In genomic region chr17:35839002-35839401, GRCm38 (mm10) we compare ENCODE assay signal across 7 mouse cellular contexts. TPM values are rescaled to one million over a fixed set of nuclear protein-coding genes. Genes with fewer than 3 reads are reported as not detected.
A peak's percentile ranks its signal among the peaks of the same experiment; 100 is the strongest.
DNase-seq lines count a peak whose midpoint lies in the region; ATAC-seq and TF ChIP-seq lines count a peak whose summit lies in the region.
"Not testable (repeated sequence)": the region's sequence is repeated elsewhere in the genome, so short reads cannot be mapped to it uniquely, and the experiment has no call there.

No protein-coding gene starts in this region.

- H3K27me3 ChIP-seq in forebrain, embryonic 12.5 days; heart, embryonic 15.5 days; intestine, postnatal 0 days (replicated peaks; ENCODE audit: control insufficient read depth, insufficient read depth, low read length); limb, embryonic 14.5 days (ENCODE audit: control insufficient read depth, insufficient read depth, low read length); neural tube, embryonic 13.5 days: not testable (repeated sequence)

- H3K4me2 ChIP-seq in forebrain, embryonic 12.5 days = peak overlapping the region; percentile 59
- H3K4me2 ChIP-seq in heart, embryonic 15.5 days = peak overlapping the region; percentile 77
- peak overlapping the region; percentile 80 for H3K4me2 ChIP-seq in intestine, postnatal 0 days (replicated peaks; ENCODE audit: low read depth)
- H3K4me2 ChIP-seq in limb, embryonic 14.5 days (replicated peaks; ENCODE audit: low read depth, low read length, severe bottlenecking) = peak overlapping the region; percentile 74
- peak overlapping the region; percentile 93 for H3K4me2 ChIP-seq in neural tube, embryonic 13.5 days

- DNase-seq in limb, embryonic 14.5 days (ENCODE audit: low spot score) = not testable (repeated sequence)
- peak; percentile 53 for DNase-seq in lung, postnatal 10 days

- H3K4me3 ChIP-seq in bone marrow, adult 2 months (replicated peaks; ENCODE audit: control insufficient read depth, low read depth, low read length) = not testable (repeated sequence)
- H3K4me3 ChIP-seq in forebrain, embryonic 12.5 days (replicated peaks) = peak overlapping the region; percentile 82
- H3K4me3 ChIP-seq in heart, embryonic 15.5 days = peak overlapping the region; percentile 68
- H3K4me3 ChIP-seq in intestine, postnatal 0 days (ENCODE audit: low read depth, low read length) = peak overlapping the region; percentile 67; the same call in 1 of the 2 replicates
- peak overlapping the region; percentile 52 for H3K4me3 ChIP-seq in limb, embryonic 14.5 days (replicated peaks; ENCODE audit: low read length)
- H3K4me3 ChIP-seq in neural tube, embryonic 13.5 days = peak overlapping the region; percentile 98

- TF ChIP-seq CTCF in bone marrow, adult 2 months (IDR thresholded peaks at IDR 0.05; ENCODE audit: control insufficient read depth, insufficient read depth, low read length); intestine, postnatal 0 days (IDR thresholded peaks at IDR 0.05; ENCODE audit: low read depth): not testable (repeated sequence)

- H3K4me1 ChIP-seq in bone marrow, adult 2 months (ENCODE audit: control insufficient read depth, insufficient read depth, low read length); intestine, postnatal 0 days (replicated peaks; ENCODE audit: control insufficient read depth, insufficient read depth, low read length): not testable (repeated sequence)
- H3K4me1 ChIP-seq in forebrain, embryonic 12.5 days = peaks cover 43% of the 10 kb centered on the region
- H3K4me1 ChIP-seq in heart, embryonic 15.5 days (replicated peaks) = peaks cover 39% of the 10 kb centered on the region
- H3K4me1 ChIP-seq in limb, embryonic 14.5 days (ENCODE audit: control insufficient read depth, insufficient read depth, low read length) = peaks cover 31% of the 10 kb centered on the region
- peaks cover 52% of the 10 kb centered on the region for H3K4me1 ChIP-seq in neural tube, embryonic 13.5 days (replicated peaks)

- ATAC-seq in forebrain, embryonic 12.5 days (ENCODE audit: low FRiP score); heart, embryonic 15.5 days (replicated peaks; ENCODE audit: insufficient number of reproducible peaks, insufficient read depth, low FRiP score, low read depth); intestine, postnatal 0 days; limb, embryonic 14.5 days (ENCODE audit: low FRiP score, low read depth); neural tube, embryonic 13.5 days (ENCODE audit: low read depth): not testable (repeated sequence)

- H3K27ac ChIP-seq in bone marrow, adult 2 months (ENCODE audit: control insufficient read depth, insufficient read depth, low read depth, low read length, poor library complexity) = peak overlapping the region; percentile 36; the same call in 1 of the 2 replicates
- H3K27ac ChIP-seq in forebrain, embryonic 12.5 days = peak overlapping the region; percentile 99
- peak overlapping the region; percentile 91 for H3K27ac ChIP-seq in heart, embryonic 15.5 days
- H3K27ac ChIP-seq in intestine, postnatal 0 days (ENCODE audit: low read depth, low read length) = not testable (repeated sequence)
- peak overlapping the region; percentile 92 for H3K27ac ChIP-seq in limb, embryonic 14.5 days (replicated peaks; ENCODE audit: low read depth, low read length)
- H3K27ac ChIP-seq in neural tube, embryonic 13.5 days (replicated peaks) = peak overlapping the region; percentile 99

- H3K9me3 ChIP-seq in forebrain, embryonic 12.5 days; heart, embryonic 15.5 days (replicated peaks); intestine, postnatal 0 days (ENCODE audit: control insufficient read depth); limb, embryonic 14.5 days (ENCODE audit: control insufficient read depth, low read length); neural tube, embryonic 13.5 days: not testable (repeated sequence)

- H3K36me3 ChIP-seq in forebrain, embryonic 12.5 days (replicated peaks) = peaks cover 28% of the 10 kb centered on the region
- H3K36me3 ChIP-seq in heart, embryonic 15.5 days = peaks cover 21% of the 10 kb centered on the region
- H3K36me3 ChIP-seq in intestine, postnatal 0 days (ENCODE audit: control insufficient read depth, insufficient read depth) = peaks cover 19% of the 10 kb centered on the region; the same call in 1 of the 2 replicates
- H3K36me3 ChIP-seq in limb, embryonic 14.5 days (ENCODE audit: control insufficient read depth, insufficient read depth, low read length) = peaks cover 30% of the 10 kb centered on the region
- H3K36me3 ChIP-seq in neural tube, embryonic 13.5 days = peaks cover 27% of the 10 kb centered on the region

- 62% methylated on average over 3 of the region's 3 CpGs for WGBS in bone marrow, adult 2 months
- 50% methylated on average over 3 of the region's 3 CpGs for WGBS in forebrain, embryonic 12.5 days
- WGBS in heart, embryonic 15.5 days = 45% methylated on average over 3 of the region's 3 CpGs
- WGBS in intestine, postnatal 0 days = 51% methylated on average over 3 of the region's 3 CpGs
- 41% methylated on average over 3 of the region's 3 CpGs for WGBS in limb, embryonic 14.5 days
- 56% methylated on average over 3 of the region's 3 CpGs for WGBS in neural tube, embryonic 13.5 days

- TF ChIP-seq POLR2A in bone marrow, adult 2 months (IDR thresholded peaks at IDR 0.05; ENCODE audit: borderline replicate concordance, control insufficient read depth, low read depth, low read length); limb, embryonic 14.5 days (IDR thresholded peaks at IDR 0.05; ENCODE audit: borderline replicate concordance, extremely low read depth, insufficient read depth, insufficient read length): not testable (repeated sequence)

- H3K9ac ChIP-seq in forebrain, embryonic 12.5 days = peak overlapping the region; percentile 99
- peak overlapping the region; percentile 46; the same call in 1 of the 2 replicates for H3K9ac ChIP-seq in heart, embryonic 15.5 days
- not testable (repeated sequence) for H3K9ac ChIP-seq in intestine, postnatal 0 days (ENCODE audit: low read depth, low read length)
- peak overlapping the region; percentile 92 for H3K9ac ChIP-seq in limb, embryonic 14.5 days (ENCODE audit: low read depth, low read length, severe bottlenecking)
- H3K9ac ChIP-seq in neural tube, embryonic 13.5 days = peak overlapping the region; percentile 100

RNA-seq across cellular contexts. Expression of gene Tubb5, which starts 0.9 kb away (rescaled TPM):
- polyA plus RNA-seq in bone marrow, adult 2 months (2011; ENCODE audit: insufficient read depth, insufficient read length, low replicate concordance, missing spikeins) = 380 and 447 TPM in 2 replicates
- 1,541 and 1,619 TPM in 2 replicates for polyA plus RNA-seq in forebrain, embryonic 12.5 days (2016; fragmentation: Nextera tagmentation; extraction: Ambion mirVana)
- 567 and 662 TPM in 2 replicates for polyA plus RNA-seq in heart, embryonic 15.5 days (2015; fragmentation: Nextera tagmentation; extraction: Ambion mirVana)
- polyA plus RNA-seq in intestine, postnatal 0 days (2015; fragmentation: Nextera tagmentation; extraction: Ambion mirVana) = 233 and 240 TPM in 2 replicates
- polyA plus RNA-seq in limb, embryonic 14.5 days (2012; rRNA removed) = 1,341 and 1,699 TPM in 2 replicates
- polyA plus RNA-seq in limb, embryonic 14.5 days (2014; fragmentation: Nextera tagmentation; extraction: Ambion mirVana) = 808 and 880 TPM in 2 replicates
- polyA plus RNA-seq in neural tube, embryonic 13.5 days (2015; fragmentation: Nextera tagmentation; extraction: Ambion mirVana) = 1,686 and 1,692 TPM in 2 replicates

RNA-seq across cellular contexts. Expression of gene Mdc1, which starts 2.3 kb away (rescaled TPM):
- 17.2 and 24.2 TPM in 2 replicates for polyA plus RNA-seq in bone marrow, adult 2 months (2011; ENCODE audit: insufficient read depth, insufficient read length, low replicate concordance, missing spikeins)
- polyA plus RNA-seq in forebrain, embryonic 12.5 days (2016; fragmentation: Nextera tagmentation; extraction: Ambion mirVana) = 22.3 and 26.1 TPM in 2 replicates
- polyA plus RNA-seq in heart, embryonic 15.5 days (2015; fragmentation: Nextera tagmentation; extraction: Ambion mirVana) = 12.6 and 17.0 TPM in 2 replicates
- polyA plus RNA-seq in intestine, postnatal 0 days (2015; fragmentation: Nextera tagmentation; extraction: Ambion mirVana) = 2.3 and 2.7 TPM in 2 replicates
- 24.9 and 28.8 TPM in 2 replicates for polyA plus RNA-seq in limb, embryonic 14.5 days (2012; rRNA removed)
- 12.2 and 13.9 TPM in 2 replicates for polyA plus RNA-seq in limb, embryonic 14.5 days (2014; fragmentation: Nextera tagmentation; extraction: Ambion mirVana)
- polyA plus RNA-seq in neural tube, embryonic 13.5 days (2015; fragmentation: Nextera tagmentation; extraction: Ambion mirVana) = 7.2 and 9.6 TPM in 2 replicates

RNA-seq across cellular contexts. Expression of gene Flot1, which starts 16.0 kb away (rescaled TPM):
- 41.7 and 90.0 TPM in 2 replicates for polyA plus RNA-seq in bone marrow, adult 2 months (2011; ENCODE audit: insufficient read depth, insufficient read length, low replicate concordance, missing spikeins)
- 53.7 and 56.0 TPM in 2 replicates for polyA plus RNA-seq in forebrain, embryonic 12.5 days (2016; fragmentation: Nextera tagmentation; extraction: Ambion mirVana)
- 103 and 109 TPM in 2 replicates for polyA plus RNA-seq in heart, embryonic 15.5 days (2015; fragmentation: Nextera tagmentation; extraction: Ambion mirVana)
- polyA plus RNA-seq in intestine, postnatal 0 days (2015; fragmentation: Nextera tagmentation; extraction: Ambion mirVana) = 56.4 and 57.8 TPM in 2 replicates
- 61.8 and 66.3 TPM in 2 replicates for polyA plus RNA-seq in limb, embryonic 14.5 days (2012; rRNA removed)
- polyA plus RNA-seq in limb, embryonic 14.5 days (2014; fragmentation: Nextera tagmentation; extraction: Ambion mirVana) = 47.2 and 53.7 TPM in 2 replicates
- 93.6 and 96.5 TPM in 2 replicates for polyA plus RNA-seq in neural tube, embryonic 13.5 days (2015; fragmentation: Nextera tagmentation; extraction: Ambion mirVana)

RNA-seq across cellular contexts. Expression of gene Ier3, which starts 17.5 kb away (rescaled TPM):
- polyA plus RNA-seq in bone marrow, adult 2 months (2011; ENCODE audit: insufficient read depth, insufficient read length, low replicate concordance, missing spikeins) = 8.7 and 17.1 TPM in 2 replicates
- polyA plus RNA-seq in forebrain, embryonic 12.5 days (2016; fragmentation: Nextera tagmentation; extraction: Ambion mirVana) = 4.9 and 5.3 TPM in 2 replicates
- 49.7 and 56.5 TPM in 2 replicates for polyA plus RNA-seq in heart, embryonic 15.5 days (2015; fragmentation: Nextera tagmentation; extraction: Ambion mirVana)
- polyA plus RNA-seq in intestine, postnatal 0 days (2015; fragmentation: Nextera tagmentation; extraction: Ambion mirVana) = 34.6 and 36.9 TPM in 2 replicates
- polyA plus RNA-seq in limb, embryonic 14.5 days (2012; rRNA removed) = 10.8 and 12.2 TPM in 2 replicates
- 8.8 and 8.9 TPM in 2 replicates for polyA plus RNA-seq in limb, embryonic 14.5 days (2014; fragmentation: Nextera tagmentation; extraction: Ambion mirVana)
- 11.2 and 11.6 TPM in 2 replicates for polyA plus RNA-seq in neural tube, embryonic 13.5 days (2015; fragmentation: Nextera tagmentation; extraction: Ambion mirVana)

RNA-seq across cellular contexts. Expression of gene Nrm, which starts 22.1 kb away (rescaled TPM):
- polyA plus RNA-seq in bone marrow, adult 2 months (2011; ENCODE audit: insufficient read depth, insufficient read length, low replicate concordance, missing spikeins) = 16.0 and 22.4 TPM in 2 replicates
- 56.2 and 60.5 TPM in 2 replicates for polyA plus RNA-seq in forebrain, embryonic 12.5 days (2016; fragmentation: Nextera tagmentation; extraction: Ambion mirVana)
- polyA plus RNA-seq in heart, embryonic 15.5 days (2015; fragmentation: Nextera tagmentation; extraction: Ambion mirVana) = 38.7 and 46.2 TPM in 2 replicates
- 19.8 and 20.6 TPM in 2 replicates for polyA plus RNA-seq in intestine, postnatal 0 days (2015; fragmentation: Nextera tagmentation; extraction: Ambion mirVana)
- 77.5 and 80.7 TPM in 2 replicates for polyA plus RNA-seq in limb, embryonic 14.5 days (2012; rRNA removed)
- 49.5 and 56.4 TPM in 2 replicates for polyA plus RNA-seq in limb, embryonic 14.5 days (2014; fragmentation: Nextera tagmentation; extraction: Ambion mirVana)
- 28.2 and 29.0 TPM in 2 replicates for polyA plus RNA-seq in neural tube, embryonic 13.5 days (2015; fragmentation: Nextera tagmentation; extraction: Ambion mirVana)
